ENCODE assay signal across 9 mouse cellular contexts in the genomic region with DNA sequence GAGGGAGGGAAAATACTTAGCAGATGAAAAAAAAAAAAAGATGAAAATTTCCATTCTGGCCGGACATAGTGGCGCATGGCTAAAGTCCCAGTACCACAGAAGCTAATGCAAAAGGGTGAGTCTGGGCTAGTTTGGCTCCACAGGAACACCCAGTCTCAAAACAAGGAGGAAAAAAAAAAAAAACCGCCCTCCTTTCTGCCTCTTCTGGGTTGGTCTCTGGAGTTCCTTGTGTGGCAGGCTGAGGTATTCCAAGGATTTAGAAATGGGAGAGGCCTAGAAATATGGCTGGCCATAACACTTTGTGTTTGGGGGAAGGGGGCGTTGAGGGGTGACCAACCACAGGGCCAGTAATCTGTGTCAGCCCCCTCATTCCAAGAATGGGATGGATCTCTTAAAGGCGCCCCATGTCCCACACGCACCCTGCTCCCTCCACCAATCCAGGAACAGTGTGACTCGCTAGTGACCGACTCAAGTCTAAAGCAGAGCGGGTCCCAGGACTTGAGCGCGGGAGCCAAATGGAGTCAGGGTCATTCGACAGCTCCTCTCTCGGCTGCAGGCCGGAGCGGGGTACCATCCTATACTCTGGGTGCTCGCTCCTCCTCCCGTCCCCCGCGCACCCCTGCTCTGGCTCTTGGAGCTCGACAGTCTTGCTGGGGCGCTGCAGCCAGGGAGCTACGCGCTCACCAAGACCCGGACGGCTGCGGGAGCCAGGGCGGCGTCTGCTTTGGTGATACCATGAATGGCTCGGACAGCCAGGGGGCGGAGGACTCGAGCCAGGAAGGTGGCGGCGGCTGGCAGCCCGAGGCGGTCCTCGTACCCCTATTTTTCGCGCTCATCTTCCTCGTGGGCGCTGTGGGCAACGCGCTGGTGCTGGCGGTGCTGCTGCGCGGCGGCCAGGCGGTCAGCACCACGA. TPM values are rescaled to one million over a fixed set of nuclear protein-coding genes. Genes with fewer than 3 reads are reported as not detected.
DNase-seq lines count a peak whose midpoint lies in the region; ATAC-seq and TF ChIP-seq lines count a peak whose summit lies in the region.
"Had no signal": no experiment of that assay in that cellular context is flagged by ENCODE, and none has a peak within 500 bp of the region (broad histone marks: within the 10 kb centered on the region; RNA-seq: fewer than 3 reads in every experiment).

TSS of gene Galr2 (plus strand) at position 189 of the 913 bp plus-strand sequence.

- peak within 1 kb of the TSS; percentile 62 for H3K4me2 ChIP-seq in kidney, embryonic 15.5 days
- H3K4me2 ChIP-seq in intestine, embryonic 15.5 days (replicated peaks): peak within 1 kb of the TSS; percentile 68
- peak within 1 kb of the TSS; percentile 55 for H3K4me2 ChIP-seq in myocyte (ENCODE audit: low read depth)

- ATAC-seq in kidney, embryonic 15.5 days (replicated peaks; ENCODE audit: low FRiP score): no peak
- no peak for ATAC-seq in intestine, embryonic 15.5 days
- ATAC-seq in inflammation-experienced regulatory T-cells, adult 6 months: no peak
- ATAC-seq: Patski had no signal

- H3K27ac ChIP-seq in kidney, embryonic 15.5 days: no peak within 1 kb of the TSS
- no peak within 1 kb of the TSS for H3K27ac ChIP-seq in intestine, embryonic 15.5 days

- peak within 1 kb of the TSS; percentile 25 for H3K9ac ChIP-seq in kidney, embryonic 15.5 days
- no peak within 1 kb of the TSS; the same call in 1 of the 2 replicates for H3K9ac ChIP-seq in intestine, embryonic 15.5 days

- 7% methylated on average over 48 of the region's 48 CpGs for WGBS in kidney, embryonic 15.5 days
- 8% methylated on average over 48 of the region's 48 CpGs for WGBS in intestine, embryonic 15.5 days

- peak within 1 kb of the TSS; percentile 38 for H3K4me3 ChIP-seq in kidney, embryonic 15.5 days (replicated peaks)
- H3K4me3 ChIP-seq in intestine, embryonic 15.5 days (replicated peaks): peak within 1 kb of the TSS; percentile 30
- H3K4me3 ChIP-seq in myocyte: no peak within 1 kb of the TSS

- H3K79me2 ChIP-seq in myocyte (ENCODE audit: control insufficient read depth, insufficient read depth): no peaks in the 10 kb centered on the region

- peaks cover 65% of the 10 kb centered on the region for H3K27me3 ChIP-seq in kidney, embryonic 15.5 days
- H3K27me3 ChIP-seq in intestine, embryonic 15.5 days (replicated peaks): peaks cover 48% of the 10 kb centered on the region
- H3K27me3 ChIP-seq in myocyte (ENCODE audit: control insufficient read depth, insufficient read depth, insufficient read length): peaks cover 15% of the 10 kb centered on the region

- no peak within 1 kb of the TSS for H3ac ChIP-seq in myocyte (ENCODE audit: control insufficient read depth, insufficient read length)

- no peak for DNase-seq in kidney, postnatal 25 days
- peak; percentile 40 for DNase-seq in embryo, embryonic 10.5 days (ENCODE audit: low spot score)
- DNase-seq in frontal cortex, postnatal 36 days (ENCODE audit: low spot score in 2 of 2): no peak
- no peak for DNase-seq in cerebellum, adult 9-11 months

- H3K4me1 ChIP-seq in kidney, embryonic 15.5 days: peaks cover 33% of the 10 kb centered on the region
- H3K4me1 ChIP-seq in intestine, embryonic 15.5 days (replicated peaks): peaks cover 15% of the 10 kb centered on the region

- H3K9me3 ChIP-seq in kidney, embryonic 15.5 days (replicated peaks): peaks cover 4% of the 10 kb centered on the region; the same call in 1 of the 2 replicates
- H3K9me3 ChIP-seq in intestine, embryonic 15.5 days: no peaks in the 10 kb centered on the region

- TF ChIP-seq POLR2A in myocyte (IDR thresholded peaks at IDR 0.05; ENCODE audit: insufficient read length, low read depth): no peak

- no peaks in the 10 kb centered on the region for H3K36me3 ChIP-seq in kidney, embryonic 15.5 days
- H3K36me3 ChIP-seq in intestine, embryonic 15.5 days: no peaks in the 10 kb centered on the region
- H3K36me3 ChIP-seq in myocyte (ENCODE audit: control insufficient read depth, insufficient read depth): no peaks in the 10 kb centered on the region

TF ChIP-seq in myocyte, 11 proteins besides CTCF, POLR2A, EP300 and RAD21:
- TF ChIP-seq CEBPB (IDR thresholded peaks at IDR 0.05; ENCODE audit: insufficient read depth, poor library complexity, severe bottlenecking): no peak
- no peak for TF ChIP-seq E2F4 (IDR thresholded peaks at IDR 0.05; ENCODE audit: insufficient read depth)
- no peak for TF ChIP-seq USF1 (IDR thresholded peaks at IDR 0.05; ENCODE audit: low read depth)
- no peak for TF ChIP-seq MAX (IDR thresholded peaks at IDR 0.05; ENCODE audit: low read depth)
- TF ChIP-seq MYOG (IDR thresholded peaks at IDR 0.05; ENCODE audit: control insufficient read depth in 1 of 3, insufficient read depth in 1 of 3, insufficient read length in 2 of 3, low read depth in 2 of 3): no peak
- no peak for TF ChIP-seq MYOD1 (IDR thresholded peaks at IDR 0.05; ENCODE audit: control insufficient read depth in 1 of 3, insufficient read length in 2 of 3, low read depth in 2 of 3)
- no peak for TF ChIP-seq SRF (IDR thresholded peaks at IDR 0.05; ENCODE audit: control insufficient read depth, insufficient read length, low read depth)
- no peak for TF ChIP-seq REST (IDR thresholded peaks at IDR 0.05; ENCODE audit: insufficient read depth, insufficient read length)
- no peak for TF ChIP-seq TCF3 (IDR thresholded peaks at IDR 0.05; ENCODE audit: insufficient read length, low read depth)
- no peak for TF ChIP-seq POLR2AphosphoS2 (IDR thresholded peaks at IDR 0.05; ENCODE audit: insufficient read length, low read depth)
- no peak for TF ChIP-seq TCF12 (IDR thresholded peaks at IDR 0.05; ENCODE audit: insufficient read depth, poor library complexity, severe bottlenecking)

RNA-seq across cellular contexts. Expression of gene Galr2, which starts in this region (rescaled TPM):
- 0.22 and 0.32 TPM in 2 replicates for polyA plus RNA-seq in kidney, embryonic 15.5 days (2015; fragmentation: Nextera tagmentation; extraction: Ambion mirVana)
- polyA plus RNA-seq in intestine, embryonic 15.5 days (2015; fragmentation: Nextera tagmentation; extraction: Ambion mirVana): 0.19 and 0.21 TPM in 2 replicates
- 1.5 TPM for polyA plus RNA-seq in myocyte (2012; fragmentation: generic; extraction: Trizol)
- not detected for polyA plus RNA-seq in inflammation-experienced regulatory T-cells, adult 6 months (2017; shearing (Covaris generic))
